Mouse (Mus musculus) erythroblast, embryonic 14.5 days (primary cell): ENCODE data around the gene Irf2.

ENCODE experiments used
- GATA1 ChIP-seq: IDR thresholded peaks from 2 replicates; pipeline ENCODE4 v1.6.1; 2012; ENCODE audit warnings: low read length, inconsistent platforms, mixed read lengths
- TAL1 ChIP-seq: IDR thresholded peaks from 3 replicates; pipeline ENCODE4 v1.6.1; 2012; ENCODE audit warnings: low read length, inconsistent platforms, mixed read lengths

GRCm38 (mm10) chr8:46844974-46845774, 105.6 kb downstream of the Irf2 start:
- no peak for TF ChIP-seq TAL1
- TF ChIP-seq GATA1 = no peak
